Mouse (Mus musculus): Measurements from ENCODE around the gene Mycn. TPM values are rescaled to one million over a fixed set of nuclear protein-coding genes. Genes with fewer than 3 reads are reported as not detected.

Gene Mycn
- polyA plus RNA-seq, 1 experiment from 2014 or later = 98.7 TPM

DNA sequence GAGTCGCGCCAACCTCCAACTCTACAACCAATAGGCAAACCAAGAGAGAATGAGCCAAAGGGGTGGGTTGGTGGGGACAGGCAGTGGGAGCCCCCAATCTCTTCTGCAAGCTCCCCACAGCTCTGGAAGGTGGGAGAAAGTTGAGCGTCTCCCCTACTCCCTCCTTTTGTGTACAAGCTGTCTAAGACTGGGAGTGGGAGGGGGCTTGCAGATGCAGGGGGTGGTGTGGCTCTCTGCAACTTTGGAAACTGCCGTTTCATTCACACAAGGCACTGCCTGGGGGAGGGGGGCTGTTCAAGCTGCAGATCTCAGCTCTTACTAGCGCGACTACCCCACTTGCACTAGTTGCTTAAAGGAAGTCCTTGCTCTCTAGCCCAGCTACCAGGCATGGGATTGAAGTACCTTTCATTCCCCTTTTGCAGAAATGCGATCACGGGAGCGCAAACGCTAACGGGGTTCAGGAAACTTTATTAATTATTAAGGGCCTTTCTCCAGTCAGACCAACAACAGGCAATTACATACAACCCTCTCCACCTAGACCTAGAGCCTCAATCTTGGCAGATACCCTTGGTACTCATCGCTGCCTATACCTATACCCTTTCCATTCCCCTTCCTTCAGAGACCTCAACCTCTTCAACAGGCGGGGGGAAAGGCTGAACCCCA lies 1.1 kb downstream of the Mycn start:
- ATAC-seq (ENCODE audit: low FRiP score, low read depth) = peak; percentile 3; the same call in 1 of the 2 replicates
- Histone ChIP-seq H3K9ac (peak overlapping the region; percentile 95), H3K9me3 (no peaks in the 10 kb centered on the region), H3K27me3 (replicated peaks) (no peaks in the 10 kb centered on the region), H3K4me3 (peak overlapping the region; percentile 89), H3K4me2 (replicated peaks) (peak overlapping the region; percentile 93), H3K4me1 (peaks cover 22% of the 10 kb centered on the region), H3K36me3 (peaks cover 24% of the 10 kb centered on the region), H3K27ac (peak overlapping the region; percentile 95; the same call in 1 of the 2 replicates)
- WGBS = under 1% methylated on average over 13 of the region's 13 CpGs

DNA sequence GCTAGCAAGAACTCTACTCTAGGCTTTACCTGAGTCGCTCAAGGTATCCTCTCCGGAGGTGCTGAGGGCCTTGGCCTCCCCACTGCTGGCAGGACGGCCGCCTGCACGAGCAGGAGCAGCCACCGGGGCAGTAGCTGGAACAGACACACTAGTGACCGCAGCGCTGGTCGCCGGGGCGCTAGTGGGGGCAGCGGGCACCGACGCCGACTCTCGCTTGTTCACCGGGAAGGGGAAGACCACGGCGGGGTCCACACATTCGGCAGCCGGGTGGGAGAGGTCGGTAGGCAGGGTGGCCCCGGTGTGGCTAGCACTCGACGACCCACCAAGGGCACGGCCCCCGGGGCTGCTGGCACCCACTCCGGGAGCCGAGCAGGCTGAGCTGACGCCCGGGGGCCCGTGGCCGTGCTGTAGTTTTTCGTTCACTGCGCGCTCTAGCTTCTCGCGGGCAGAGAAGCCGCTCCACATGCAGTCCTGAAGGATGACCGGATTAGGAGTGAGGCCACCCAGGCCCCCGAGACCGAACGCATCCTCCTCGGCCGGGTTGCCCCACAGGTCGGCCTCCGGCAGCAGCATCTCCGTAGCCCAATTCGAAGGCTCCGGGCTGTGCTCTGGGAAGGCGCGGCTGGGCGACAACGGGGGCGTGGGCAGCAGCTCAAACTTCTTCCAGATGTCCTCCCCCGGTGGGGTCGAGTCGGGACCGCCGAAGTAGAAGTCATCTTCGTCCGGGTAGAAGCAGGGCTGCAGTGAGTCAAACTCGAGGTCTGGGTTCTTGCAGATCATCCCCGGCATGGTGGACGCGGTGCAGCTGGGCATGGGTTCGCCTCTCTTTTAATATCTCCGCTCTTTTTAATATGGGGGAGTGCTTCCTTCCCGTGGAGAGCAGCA lies 1.9 kb downstream of the Mycn start:
- H3K9me3 ChIP-seq = no peaks in the 10 kb centered on the region
- peak overlapping the region; percentile 89 for H3K4me3 ChIP-seq
- H3K27me3 ChIP-seq (replicated peaks) = no peaks in the 10 kb centered on the region
- H3K27ac ChIP-seq = peak overlapping the region; percentile 60
- H3K4me2 ChIP-seq (replicated peaks) = peak overlapping the region; percentile 93
- WGBS = under 1% methylated on average over 69 of the region's 69 CpGs
- no peak for ATAC-seq (ENCODE audit: low FRiP score, low read depth)
- H3K9ac ChIP-seq = peak overlapping the region; percentile 95
- H3K36me3 ChIP-seq = peaks cover 32% of the 10 kb centered on the region
- peaks cover 22% of the 10 kb centered on the region for H3K4me1 ChIP-seq

DNA sequence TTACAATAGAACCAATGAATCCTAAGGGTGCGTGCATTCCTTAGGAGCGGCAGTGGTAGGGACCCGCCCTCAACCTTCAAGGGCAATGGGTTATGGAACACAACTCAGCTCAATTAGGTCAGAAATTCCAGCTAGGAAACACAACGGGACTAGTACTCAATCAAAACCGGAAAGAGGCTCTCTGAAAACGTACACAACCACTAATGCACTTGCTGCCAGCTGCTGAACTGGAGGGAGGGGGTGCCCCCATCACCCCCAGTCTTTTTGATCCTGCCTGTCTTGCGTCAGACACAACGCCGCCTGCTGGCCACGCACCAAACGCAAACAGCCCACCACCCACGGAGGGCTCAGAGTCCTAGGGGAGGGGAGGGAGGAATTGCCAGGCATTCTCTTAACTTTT lies 2.9 kb downstream of the Mycn start:
- no peaks in the 10 kb centered on the region for H3K9me3 ChIP-seq
- peaks cover 33% of the 10 kb centered on the region for H3K36me3 ChIP-seq
- peak overlapping the region; percentile 93 for H3K4me2 ChIP-seq (replicated peaks)
- ATAC-seq (ENCODE audit: low FRiP score, low read depth) = 0 out of 2 replicates have a peak, but pooled peaks have one; percentile 5
- H3K27ac ChIP-seq = peak overlapping the region; percentile 33
- no peaks in the 10 kb centered on the region for H3K27me3 ChIP-seq (replicated peaks)
- H3K4me1 ChIP-seq = peaks cover 22% of the 10 kb centered on the region
- H3K4me3 ChIP-seq = peak overlapping the region; percentile 89
- H3K9ac ChIP-seq = peak overlapping the region; percentile 95
- WGBS = 0% methylated on average over 12 of the region's 12 CpGs

DNA sequence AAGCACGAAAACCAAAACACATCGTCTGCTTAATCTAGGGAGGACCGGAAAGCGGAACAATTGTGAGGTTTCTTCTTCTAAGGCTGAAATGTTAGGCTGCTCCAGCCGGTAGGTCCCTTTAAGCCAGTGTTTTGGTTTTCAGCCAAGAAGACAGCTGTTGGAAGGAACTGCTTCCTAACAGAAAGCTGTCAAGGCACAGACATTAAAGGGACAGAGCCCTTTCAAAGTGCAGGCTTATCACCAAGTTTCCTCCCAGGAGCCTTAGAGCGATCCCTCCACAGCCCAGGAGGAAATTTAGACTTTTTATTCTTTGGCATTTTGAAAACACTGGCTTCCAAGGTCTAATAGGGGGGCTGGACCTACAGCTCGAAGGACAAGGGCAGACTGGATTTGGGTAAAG lies 3.4 kb downstream of the Mycn start:
- WGBS = 4% methylated on average over 7 of the region's 7 CpGs
- Histone ChIP-seq H3K27ac (peak overlapping the region; percentile 33), H3K9me3 (no peaks in the 10 kb centered on the region), H3K4me2 (replicated peaks) (peak overlapping the region; percentile 93), H3K27me3 (replicated peaks) (no peaks in the 10 kb centered on the region), H3K36me3 (peaks cover 33% of the 10 kb centered on the region), H3K9ac (peak overlapping the region; percentile 95), H3K4me1 (peaks cover 20% of the 10 kb centered on the region), H3K4me3 (peak overlapping the region; percentile 89)
- no peak for ATAC-seq (ENCODE audit: low FRiP score, low read depth)

DNA sequence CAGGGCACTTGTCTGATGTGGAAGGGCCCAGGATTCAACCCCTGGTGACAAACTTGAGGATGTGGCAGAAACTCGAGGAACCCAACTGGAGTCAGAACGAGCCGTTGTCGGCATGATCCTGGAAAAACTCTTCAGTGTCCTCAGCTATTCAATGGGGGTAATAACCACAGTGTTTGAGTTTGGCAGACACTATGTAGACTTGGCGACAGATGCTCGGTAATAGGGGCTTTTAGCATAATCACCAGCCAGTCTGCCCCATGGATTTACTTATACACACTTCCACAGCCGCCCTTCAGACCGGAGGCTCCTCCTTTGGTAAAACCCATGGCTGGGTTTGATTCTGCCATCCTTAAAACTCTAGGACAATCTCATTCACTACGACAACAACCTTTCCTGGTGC lies 4.0 kb downstream of the Mycn start:
- WGBS = 13% methylated on average over 9 of the region's 9 CpGs
- Histone ChIP-seq H3K4me3 (peak overlapping the region; percentile 89), H3K9me3 (no peaks in the 10 kb centered on the region)

DNA sequence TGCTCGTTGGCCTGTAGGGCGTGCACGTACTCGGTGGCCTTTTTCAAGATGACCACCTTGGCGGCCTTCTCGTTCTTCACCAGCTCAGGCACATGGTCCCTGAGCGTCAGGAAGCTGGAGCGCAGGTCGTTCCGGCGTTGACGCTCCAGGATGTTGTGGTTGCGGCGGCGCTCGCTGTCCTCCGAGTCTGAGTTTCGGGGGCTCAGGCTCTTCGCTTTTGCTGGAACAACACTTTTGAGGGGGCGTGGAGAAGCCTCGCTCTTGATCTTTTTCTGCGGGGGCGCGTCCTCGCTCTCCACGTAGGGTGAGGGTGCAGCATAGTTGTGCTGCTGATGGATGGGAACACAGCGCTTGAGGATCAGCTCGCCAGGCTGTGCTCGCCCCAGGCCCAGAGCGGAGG lies 4.6 kb downstream of the Mycn start:
- Histone ChIP-seq H3K4me3 (peak overlapping the region; percentile 89), H3K27ac (no peak overlapping the region), H3K4me1 (peaks cover 17% of the 10 kb centered on the region), H3K27me3 (replicated peaks) (no peaks in the 10 kb centered on the region), H3K4me2 (replicated peaks) (peak overlapping the region; percentile 93), H3K9me3 (no peaks in the 10 kb centered on the region), H3K9ac (peak overlapping the region; percentile 95; the same call in 1 of the 2 replicates), H3K36me3 (peaks cover 33% of the 10 kb centered on the region)
- WGBS = 72% methylated on average over 30 of the region's 30 CpGs
- ATAC-seq (ENCODE audit: low FRiP score, low read depth) = no peak

More for the DNA sequence above, 4.0 kb downstream of the Mycn start:
- peak overlapping the region; percentile 26; the same call in 1 of the 2 replicates for H3K27ac ChIP-seq
- peak overlapping the region; percentile 93 for H3K4me2 ChIP-seq (replicated peaks)
- peaks cover 17% of the 10 kb centered on the region for H3K4me1 ChIP-seq
- H3K27me3 ChIP-seq (replicated peaks) = no peaks in the 10 kb centered on the region
- peaks cover 33% of the 10 kb centered on the region for H3K36me3 ChIP-seq
- no peak for ATAC-seq (ENCODE audit: low FRiP score, low read depth)
- peak overlapping the region; percentile 95 for H3K9ac ChIP-seq

DNA sequence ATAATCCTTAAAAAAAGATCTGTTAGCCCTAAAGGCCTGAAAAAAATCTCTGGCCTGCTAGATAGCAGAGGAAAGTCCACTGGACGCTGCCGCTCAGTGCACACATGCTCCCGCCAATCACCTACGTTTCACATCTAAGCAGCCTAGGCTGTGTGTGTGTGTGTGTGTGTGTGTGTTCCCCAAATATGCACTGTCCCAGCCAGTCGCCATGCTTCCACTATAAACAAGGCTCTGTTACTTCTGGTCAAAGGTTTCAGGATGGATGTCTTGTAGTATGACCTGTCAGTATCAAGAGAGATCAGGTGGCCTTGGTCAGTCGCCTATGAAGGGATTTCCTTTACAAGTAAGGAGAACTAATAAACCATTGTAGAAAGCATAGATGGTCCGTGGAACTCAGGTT lies 9.5 kb downstream of the Mycn start:
- 79% methylated on average over 7 of the region's 7 CpGs for WGBS
- Histone ChIP-seq H3K4me1 (peaks cover 14% of the 10 kb centered on the region), H3K36me3 (peaks cover 23% of the 10 kb centered on the region), H3K4me3 (no peak overlapping the region), H3K4me2 (replicated peaks) (no peak overlapping the region), H3K27me3 (replicated peaks) (no peaks in the 10 kb centered on the region), H3K27ac (no peak overlapping the region), H3K9ac (no peak overlapping the region), H3K9me3 (no peaks in the 10 kb centered on the region)
- ATAC-seq (ENCODE audit: low FRiP score, low read depth) = no peak

DNA sequence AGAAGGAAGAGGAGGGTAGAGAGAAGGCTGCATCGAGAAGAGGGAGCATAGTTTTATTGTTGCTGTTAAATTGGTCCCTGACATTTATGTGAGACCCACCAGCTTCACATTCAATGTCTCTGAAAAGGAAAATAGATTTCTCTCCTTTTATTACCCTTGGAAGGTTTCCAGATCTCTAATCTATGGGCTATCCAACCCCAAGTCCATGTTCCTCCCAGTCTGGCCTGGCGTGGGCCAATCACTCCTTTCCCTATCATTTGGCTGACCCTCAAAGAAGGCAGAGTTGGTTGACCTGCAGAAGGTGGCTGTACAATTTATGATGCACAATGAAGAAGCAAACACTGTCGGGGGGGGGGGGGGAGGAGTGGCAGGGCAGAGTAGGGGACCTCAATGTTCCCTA lies 13.5 kb downstream of the Mycn start:
- ATAC-seq (ENCODE audit: low FRiP score, low read depth) = no peak
- no peaks in the 10 kb centered on the region for H3K27me3 ChIP-seq (replicated peaks)
- H3K4me3 ChIP-seq = no peak overlapping the region
- no peaks in the 10 kb centered on the region for H3K36me3 ChIP-seq
- 0 out of 2 replicates have a peak, but pooled peaks cover 5% of the 10 kb centered on the region for H3K4me1 ChIP-seq
- H3K27ac ChIP-seq = no peak overlapping the region
- H3K9me3 ChIP-seq = 0 out of 2 replicates have a peak, but pooled peaks cover 8% of the 10 kb centered on the region
- no peak overlapping the region for H3K4me2 ChIP-seq (replicated peaks)
- 53% methylated on average over 3 of the region's 3 CpGs for WGBS
- no peak overlapping the region for H3K9ac ChIP-seq

DNA sequence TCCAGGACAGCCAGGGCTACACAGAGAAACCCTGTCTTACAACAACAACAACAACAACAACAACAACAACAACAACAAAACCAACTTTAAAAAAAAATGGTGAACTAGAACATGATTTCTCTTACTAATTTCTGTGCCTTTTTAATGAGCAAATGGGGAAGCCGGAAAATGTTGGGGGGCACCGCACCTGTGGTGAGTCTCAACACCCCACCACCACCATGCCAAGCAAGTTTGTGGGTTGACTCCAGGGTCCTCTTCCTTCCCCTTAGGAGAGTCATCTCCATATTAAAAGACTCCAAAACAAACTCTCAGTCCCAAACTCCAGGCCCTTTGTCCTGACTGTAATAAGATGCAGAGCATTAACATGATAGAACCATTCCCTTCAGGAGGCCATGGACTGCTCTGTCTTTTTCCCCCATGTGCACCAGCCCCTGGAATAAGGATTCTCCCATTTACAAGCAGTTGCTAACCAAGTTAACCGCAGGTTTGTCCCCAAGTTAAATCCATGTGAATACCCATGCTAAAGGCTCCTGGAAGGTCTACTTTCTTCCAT lies 14.7 kb downstream of the Mycn start:
- no peak overlapping the region for H3K4me3 ChIP-seq
- WGBS = 57% methylated on average over 3 of the region's 3 CpGs
- H3K27ac ChIP-seq = no peak overlapping the region
- no peak overlapping the region for H3K9ac ChIP-seq
- no peaks in the 10 kb centered on the region for H3K27me3 ChIP-seq (replicated peaks)
- 0 out of 2 replicates have a peak, but pooled peaks cover 8% of the 10 kb centered on the region for H3K9me3 ChIP-seq
- ATAC-seq (ENCODE audit: low FRiP score, low read depth) = no peak
- 0 out of 2 replicates have a peak, but pooled peaks cover 5% of the 10 kb centered on the region for H3K4me1 ChIP-seq
- no peaks in the 10 kb centered on the region for H3K36me3 ChIP-seq
- no peak overlapping the region for H3K4me2 ChIP-seq (replicated peaks)

DNA sequence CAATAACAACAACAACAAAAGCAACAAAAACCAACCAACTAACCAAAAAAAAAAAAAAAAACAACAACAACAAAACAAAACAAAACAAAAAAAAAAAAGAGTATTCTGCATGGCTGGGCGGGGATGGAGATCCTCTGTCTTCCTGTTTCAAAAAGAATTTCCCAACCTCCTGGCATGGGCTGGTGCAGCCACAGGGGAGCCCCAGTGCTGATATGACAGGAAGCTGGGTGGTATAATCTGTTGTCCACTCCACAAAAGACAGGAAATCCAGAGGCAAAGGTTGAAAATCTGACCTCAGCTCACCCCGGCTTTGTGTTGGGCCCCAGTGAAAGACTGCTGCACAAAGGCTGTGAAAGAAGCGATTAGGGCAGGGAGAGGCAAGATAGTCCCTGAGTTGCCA lies 17.3 kb downstream of the Mycn start:
- H3K9me3 ChIP-seq = 0 out of 2 replicates have a peak, but pooled peaks cover 8% of the 10 kb centered on the region
- no peaks in the 10 kb centered on the region for H3K36me3 ChIP-seq
- no peak overlapping the region for H3K27ac ChIP-seq
- no peak for ATAC-seq (ENCODE audit: low FRiP score, low read depth)
- no peak overlapping the region for H3K4me2 ChIP-seq (replicated peaks)
- H3K27me3 ChIP-seq (replicated peaks) = no peaks in the 10 kb centered on the region
- no peak overlapping the region for H3K9ac ChIP-seq
- H3K4me3 ChIP-seq = no peak overlapping the region
- H3K4me1 ChIP-seq = 0 out of 2 replicates have a peak, but pooled peaks cover 5% of the 10 kb centered on the region
- 75% methylated on average over 3 of the region's 3 CpGs for WGBS

DNA sequence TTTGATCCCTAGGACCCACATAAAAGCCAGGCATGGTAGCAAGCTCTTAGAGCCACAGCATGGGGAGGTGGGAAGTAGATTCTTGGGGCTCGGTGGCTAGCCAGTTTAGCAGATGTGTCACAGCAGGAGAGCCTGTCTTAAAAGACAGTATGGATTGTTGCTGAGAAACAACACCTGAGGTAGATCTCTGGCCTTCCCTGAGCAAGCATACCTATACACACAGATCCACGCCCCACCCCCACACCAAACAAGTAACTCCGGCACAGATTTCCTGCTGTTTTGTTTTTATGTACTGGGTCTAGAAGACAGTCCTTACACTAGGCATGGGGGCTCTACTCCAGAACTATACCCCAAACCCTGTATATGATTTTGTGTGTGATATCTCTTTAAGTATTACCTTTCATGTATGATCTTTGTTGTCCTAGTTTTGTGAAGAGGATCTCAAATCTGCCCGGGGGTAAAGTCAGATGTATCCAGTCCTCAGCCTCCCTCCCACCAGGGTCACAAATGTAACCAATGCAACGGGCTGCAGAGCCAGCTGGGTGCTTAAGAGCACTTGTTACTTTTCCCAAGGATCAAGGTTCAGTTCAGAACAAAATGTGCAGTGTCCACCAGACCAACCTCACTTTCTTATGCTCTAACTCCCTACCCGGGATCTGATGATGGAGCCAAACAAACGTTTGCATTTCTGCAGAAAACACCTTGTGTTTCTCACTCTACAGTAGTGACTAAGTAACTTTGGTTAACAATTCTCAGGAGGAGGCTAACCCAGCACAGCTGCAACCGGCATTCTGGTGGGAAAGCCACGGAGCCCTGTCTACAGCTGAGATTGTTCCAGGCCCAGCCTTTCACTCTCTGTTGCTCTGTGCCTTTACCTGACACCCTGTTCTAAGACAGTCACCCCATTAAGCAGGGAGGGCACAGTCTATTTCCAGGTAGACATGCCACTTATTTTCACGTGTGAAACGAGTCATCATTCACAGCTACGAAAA lies 21.3 kb downstream of the Mycn start:
- ATAC-seq (ENCODE audit: low FRiP score, low read depth) = no peak
- no peaks in the 10 kb centered on the region for H3K4me1 ChIP-seq
- no peak overlapping the region for H3K9ac ChIP-seq
- H3K27me3 ChIP-seq (replicated peaks) = no peaks in the 10 kb centered on the region
- no peak overlapping the region for H3K27ac ChIP-seq
- no peaks in the 10 kb centered on the region for H3K36me3 ChIP-seq
- 32% methylated on average over 12 of the region's 12 CpGs for WGBS
- H3K4me2 ChIP-seq (replicated peaks) = no peak overlapping the region
- no peaks in the 10 kb centered on the region for H3K9me3 ChIP-seq
- H3K4me3 ChIP-seq = no peak overlapping the region
